Mouse (Mus musculus) right cerebral cortex, adult 2 months (tissue): ENCODE data around the gene Necap2.

Experiments
- DNase-seq, 2 experiments: peaks; one replicate each; pipeline ENCODE4 v3.0.0; 2021 to 2022; ENCODE audit warnings: low spot score in 2 of 2

Gene Necap2

GRCm38 (mm10) chr4:141077681-141078509 is at the start of gene Necap2:
Necap2 (minus strand) TSS chr4:141078357.
- peak; percentile 94 for DNase-seq

GRCm38 (mm10) chr4:141123065-141123464 is 44.9 kb upstream of the Necap2 start:
- no peak for DNase-seq

GRCm38 (mm10) chr4:141122663-141123062 is 44.5 kb upstream of the Necap2 start:
- no peak for DNase-seq

- DNase-seq = peak; percentile 80 to 83
These were observed 42.5 kb upstream of the Necap2 start for GRCm38 (mm10) chr4:141120700-141121099.

GRCm38 (mm10) chr4:141118691-141119090 is 40.5 kb upstream of the Necap2 start:
- no peak for DNase-seq

GRCm38 (mm10) chr4:141115398-141115797 is 37.2 kb upstream of the Necap2 start:
- no peak for DNase-seq

- DNase-seq = peak in 1 of 2 experiments; percentile 44
These were observed 36.4 kb upstream of the Necap2 start for GRCm38 (mm10) chr4:141114521-141114981.

GRCm38 (mm10) chr4:141113831-141114230 is 35.7 kb upstream of the Necap2 start:
- no peak for DNase-seq

GRCm38 (mm10) chr4:141108196-141108732 is 30.1 kb upstream of the Necap2 start:
- no peak for DNase-seq

- DNase-seq = no peak
These were observed 28.5 kb upstream of the Necap2 start for GRCm38 (mm10) chr4:141106526-141107183.

GRCm38 (mm10) chr4:141101855-141102254 is 23.7 kb upstream of the Necap2 start:
- DNase-seq = no peak

GRCm38 (mm10) chr4:141101291-141101690 is 23.1 kb upstream of the Necap2 start:
- DNase-seq = no peak

GRCm38 (mm10) chr4:141099956-141100355 is 21.8 kb upstream of the Necap2 start:
- no peak for DNase-seq

GRCm38 (mm10) chr4:141098935-141099334 is 20.8 kb upstream of the Necap2 start:
- no peak for DNase-seq

GRCm38 (mm10) chr4:141096710-141097109 is 18.6 kb upstream of the Necap2 start:
- no peak for DNase-seq

GRCm38 (mm10) chr4:141095016-141095415 is 16.9 kb upstream of the Necap2 start:
- no peak for DNase-seq

GRCm38 (mm10) chr4:141088714-141089113 is 10.6 kb upstream of the Necap2 start:
- peak; percentile 59 to 62 for DNase-seq

GRCm38 (mm10) chr4:141088033-141088432 is 9.9 kb upstream of the Necap2 start, which contains the start of gene Spata21:
Spata21 (plus strand) TSS chr4:141088333.
- no peak for DNase-seq

GRCm38 (mm10) chr4:141086862-141087261 is 8.7 kb upstream of the Necap2 start:
- no peak for DNase-seq

GRCm38 (mm10) chr4:141078510-141079137 is 467 bp upstream of the Necap2 start:
- no peak for DNase-seq

- peak in 1 of 2 experiments; percentile 27 for DNase-seq
These were observed 1.2 kb downstream of the Necap2 start for GRCm38 (mm10) chr4:141076761-141077506.
